Mouse (Mus musculus) limb, embryonic 11.5 days (tissue): ENCODE measurements around the gene Fras1. TPM values are rescaled to one million over a fixed set of nuclear protein-coding genes. Genes with fewer than 3 reads are reported as not detected.

Experiments used
- ATAC-seq: fragments of 200-750 bp; cut with Nextera tagmentation; 2 replicates; pipeline ENCODE4 v1.8.0; 2017; ENCODE audit warnings: low read depth; ENCODE audit not compliant: insufficient number of reproducible peaks, low FRiP score, low TSS enrichment
- DNase-seq: peaks from one replicate; pipeline ENCODE4 v3.0.0-alpha.2; 2015; ENCODE audit warnings: low spot score
- H3K27ac ChIP-seq: fragments of 300-500 bp; sonication (generic); replicated peaks from 2 replicates; pipeline ENCODE4 v1.5.1; 2014; ENCODE audit warnings: low read depth, mild to moderate bottlenecking, low read length
- H3K27me3 ChIP-seq: fragments of 300-500 bp; sonication (generic); 2 replicates; pipeline ENCODE4 v1.6.1; 2014; ENCODE audit warnings: mild to moderate bottlenecking, low read length, mixed read lengths; ENCODE audit not compliant: control insufficient read depth, insufficient read depth
- H3K36me3 ChIP-seq: fragments of 300-500 bp; sonication (generic); 2 replicates; pipeline ENCODE4 v1.6.1; 2014; ENCODE audit warnings: mild to moderate bottlenecking, low read length, moderate library complexity, mixed read lengths; ENCODE audit not compliant: control insufficient read depth, insufficient read depth
- H3K4me1 ChIP-seq: fragments of 300-500 bp; sonication (generic); 2 replicates; pipeline ENCODE4 v1.6.1; 2014; ENCODE audit warnings: low read length, mixed read lengths; ENCODE audit not compliant: control insufficient read depth, insufficient read depth
- H3K4me2 ChIP-seq: fragments of 300-500 bp; sonication (generic); 2 replicates; pipeline ENCODE4 v1.6.1; 2014; ENCODE audit warnings: low read depth, mild to moderate bottlenecking, moderate library complexity; ENCODE audit not compliant: severe bottlenecking
- H3K4me3 ChIP-seq: fragments of 300-500 bp; sonication (generic); 2 replicates; pipeline ENCODE4 v1.5.1; 2014; ENCODE audit warnings: low read depth, low read length
- H3K9ac ChIP-seq: fragments of 300-500 bp; sonication (generic); 2 replicates; pipeline ENCODE4 v1.6.1; 2014; ENCODE audit warnings: mild to moderate bottlenecking, low read length
- H3K9me3 ChIP-seq: fragments of 300-500 bp; sonication (generic); 2 replicates; pipeline ENCODE4 v1.6.1; 2016; ENCODE audit warnings: low read length; ENCODE audit not compliant: control insufficient read depth
- WGBS: fragments of 180-500 bp; shearing (Covaris S2); extraction: QIAGEN DNeasy Blood & Tissue Kit; methylation state at CpG from one replicate; pipeline ENCODE4 v1.1.7; 2014; 5-methylcytosine and 5-hydroxymethylcytosine counted together
- polyA plus RNA-seq: library from polyadenylated mRNA; unstranded; fragments of >200 nt; fragmentation: Nextera tagmentation; extraction: Ambion mirVana; gene quantifications from 2 replicates; pipeline ENCODE4 v1.2.1, GENCODE M21; 2014

The Fras1 gene
- polyA plus RNA-seq, 1 experiment from 2014 or later = 15.8 TPM

GRCm38 (mm10) chr5:96481159-96481558 lies 107.4 kb downstream of the Fras1 start:
- Histone ChIP-seq H3K4me2 (no peak overlapping the region), H3K9ac (no peak overlapping the region), H3K9me3 (no peaks in the 10 kb centered on the region), H3K27me3 (no peaks in the 10 kb centered on the region), H3K4me3 (no peak overlapping the region), H3K4me1 (no peaks in the 10 kb centered on the region), H3K36me3 (no peaks in the 10 kb centered on the region), H3K27ac (no peak overlapping the region)
- DNase-seq = no peak
- WGBS = 92% methylated on average over 2 of the region's 2 CpGs
- no peak for ATAC-seq

DNA sequence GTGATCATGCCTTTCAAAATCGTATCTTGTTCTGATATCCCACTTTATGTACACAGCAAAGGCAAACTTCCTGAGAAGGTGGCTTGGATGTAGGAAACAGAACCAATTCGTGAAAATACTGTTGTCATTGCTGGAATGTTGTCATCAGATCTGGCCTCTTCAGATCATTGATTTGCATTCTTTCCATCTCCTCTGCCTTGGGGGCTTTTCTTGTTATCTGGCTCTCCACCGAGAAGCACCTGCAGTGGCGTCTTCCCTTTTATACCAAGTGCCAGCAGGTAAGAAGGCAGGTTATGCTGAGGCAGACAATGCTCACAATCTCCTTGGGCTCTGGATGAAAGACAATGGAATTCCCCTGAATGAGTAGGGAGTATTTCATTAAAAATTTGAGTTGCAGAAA lies 108.3 kb downstream of the Fras1 start:
- H3K4me3 ChIP-seq = no peak overlapping the region
- no peaks in the 10 kb centered on the region for H3K9me3 ChIP-seq
- H3K36me3 ChIP-seq = no peaks in the 10 kb centered on the region
- no peaks in the 10 kb centered on the region for H3K27me3 ChIP-seq
- ATAC-seq (no peak), DNase-seq (no peak)
- H3K27ac ChIP-seq = no peak overlapping the region
- WGBS = 80% methylated on average over 4 of the region's 4 CpGs
- no peak overlapping the region for H3K4me2 ChIP-seq
- no peak overlapping the region for H3K9ac ChIP-seq
- H3K4me1 ChIP-seq = no peaks in the 10 kb centered on the region

DNA sequence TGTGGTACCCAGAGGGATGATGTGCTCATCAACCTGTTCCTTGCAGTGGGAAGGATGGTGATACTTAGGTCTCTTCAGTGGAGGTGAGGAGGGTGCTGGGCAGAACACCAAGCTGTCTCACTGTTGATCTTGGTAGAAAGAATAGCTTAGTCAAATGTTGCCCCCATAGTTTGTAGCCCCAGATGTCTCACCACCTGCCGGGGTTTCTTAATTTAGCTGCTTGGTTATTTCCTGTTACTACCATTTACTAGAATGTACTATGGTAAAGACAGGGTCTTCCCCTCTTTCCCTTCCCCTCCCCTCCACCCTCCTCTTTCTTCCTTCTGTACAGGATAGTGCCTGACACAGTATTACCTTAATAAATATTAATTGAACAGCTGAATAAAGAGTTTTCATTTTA lies 118.7 kb downstream of the Fras1 start:
- no peak overlapping the region for H3K4me3 ChIP-seq
- H3K4me2 ChIP-seq = no peak overlapping the region
- no peak overlapping the region for H3K27ac ChIP-seq
- ATAC-seq = no peak
- no peaks in the 10 kb centered on the region for H3K27me3 ChIP-seq
- DNase-seq = no peak
- H3K9me3 ChIP-seq = no peaks in the 10 kb centered on the region
- no peaks in the 10 kb centered on the region for H3K4me1 ChIP-seq
- 82% methylated on average over 1 of the region's 1 CpGs for WGBS
- no peaks in the 10 kb centered on the region for H3K36me3 ChIP-seq
- no peak overlapping the region for H3K9ac ChIP-seq

GRCm38 (mm10) chr5:96494502-96495292 lies 120.9 kb downstream of the Fras1 start:
- Histone ChIP-seq H3K9me3 (no peaks in the 10 kb centered on the region), H3K27me3 (no peaks in the 10 kb centered on the region), H3K9ac (no peak overlapping the region), H3K36me3 (no peaks in the 10 kb centered on the region), H3K4me2 (no peak overlapping the region), H3K4me3 (no peak overlapping the region), H3K4me1 (no peaks in the 10 kb centered on the region), H3K27ac (no peak overlapping the region)
- WGBS = 91% methylated on average over 7 of the region's 7 CpGs
- DNase-seq (no peak), ATAC-seq (no peak)

GRCm38 (mm10) chr5:96498083-96498482 lies 124.3 kb downstream of the Fras1 start:
- no peak for ATAC-seq
- no peaks in the 10 kb centered on the region for H3K4me1 ChIP-seq
- no peak overlapping the region for H3K9ac ChIP-seq
- H3K4me2 ChIP-seq = no peak overlapping the region
- no peak overlapping the region for H3K27ac ChIP-seq
- no peaks in the 10 kb centered on the region for H3K27me3 ChIP-seq
- H3K9me3 ChIP-seq = no peaks in the 10 kb centered on the region
- DNase-seq = no peak
- WGBS = 73% methylated on average over 2 of the region's 2 CpGs
- no peak overlapping the region for H3K4me3 ChIP-seq
- no peaks in the 10 kb centered on the region for H3K36me3 ChIP-seq

DNA sequence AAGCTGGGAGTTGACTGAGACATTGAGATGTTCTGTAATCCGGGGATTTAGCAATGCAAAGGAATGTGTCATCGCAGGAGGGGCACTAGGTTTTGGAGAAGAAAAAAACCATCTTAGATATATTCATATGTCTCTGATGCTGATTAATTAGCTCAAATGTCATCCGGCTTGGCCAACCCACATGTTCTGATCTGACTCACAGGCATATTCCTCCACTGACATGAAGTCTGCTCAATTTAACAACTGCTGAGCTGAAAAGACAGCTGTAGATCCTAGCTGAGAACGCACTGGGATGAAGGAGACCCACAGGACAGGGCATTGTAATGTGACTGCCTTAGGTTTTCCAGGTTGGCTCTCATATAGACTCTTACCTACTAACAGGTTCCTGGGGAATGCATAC lies 128.0 kb downstream of the Fras1 start:
- H3K4me1 ChIP-seq = no peaks in the 10 kb centered on the region
- H3K9ac ChIP-seq = no peak overlapping the region
- WGBS = 84% methylated on average over 4 of the region's 4 CpGs
- no peaks in the 10 kb centered on the region for H3K36me3 ChIP-seq
- ATAC-seq = no peak
- no peak overlapping the region for H3K4me2 ChIP-seq
- H3K4me3 ChIP-seq = no peak overlapping the region
- no peak overlapping the region for H3K27ac ChIP-seq
- no peaks in the 10 kb centered on the region for H3K27me3 ChIP-seq
- DNase-seq = no peak
- H3K9me3 ChIP-seq = no peaks in the 10 kb centered on the region

DNA sequence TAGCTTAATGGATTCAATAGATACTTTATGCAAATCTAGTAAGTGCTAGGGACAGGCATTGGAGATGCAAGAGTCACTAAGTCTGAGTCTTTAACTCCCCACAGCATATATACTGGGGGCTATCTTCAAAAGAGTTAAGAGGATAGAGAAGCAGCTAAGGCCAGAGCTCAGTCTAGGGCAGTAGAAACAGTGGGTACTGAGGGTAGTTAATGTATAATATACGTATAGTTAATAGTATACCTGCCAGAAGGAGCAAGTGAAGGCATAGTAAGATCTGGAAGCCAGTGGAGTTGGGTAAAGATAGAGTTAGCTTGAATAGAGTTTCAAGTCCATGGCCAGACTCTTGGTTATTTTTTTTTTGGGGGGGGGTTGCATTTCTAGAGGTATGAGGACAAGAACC lies 128.6 kb downstream of the Fras1 start:
- H3K27me3 ChIP-seq = no peaks in the 10 kb centered on the region
- no peak for ATAC-seq

DNA sequence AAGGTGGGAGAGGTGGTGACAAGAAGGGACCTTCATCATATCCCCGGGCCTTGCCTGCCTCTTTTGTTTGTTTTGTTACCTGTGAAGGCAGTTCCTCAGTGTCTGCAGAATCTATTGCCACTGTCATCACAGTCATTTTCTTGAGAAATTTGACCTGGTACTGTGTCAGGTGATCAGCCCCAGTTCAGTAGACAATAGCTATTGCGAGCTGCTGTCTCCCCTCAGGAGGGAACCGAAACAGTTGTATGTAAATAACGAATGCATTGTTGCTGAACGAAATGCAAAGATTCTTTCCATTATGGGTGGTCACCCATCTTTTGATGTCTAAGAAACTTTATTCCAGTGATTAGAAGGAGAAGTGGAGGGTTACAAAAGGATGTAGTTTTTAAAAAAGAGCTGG lies 137.2 kb downstream of the Fras1 start:
- no peak for ATAC-seq

More for the DNA sequence above, 128.6 kb downstream of the Fras1 start:
- H3K4me2 ChIP-seq = no peak overlapping the region
- H3K27ac ChIP-seq = no peak overlapping the region
- 83% methylated on average over 1 of the region's 1 CpGs for WGBS
- no peaks in the 10 kb centered on the region for H3K9me3 ChIP-seq
- H3K36me3 ChIP-seq = no peaks in the 10 kb centered on the region
- no peak overlapping the region for H3K9ac ChIP-seq
- DNase-seq = no peak
- H3K4me3 ChIP-seq = no peak overlapping the region
- H3K4me1 ChIP-seq = no peaks in the 10 kb centered on the region

DNA sequence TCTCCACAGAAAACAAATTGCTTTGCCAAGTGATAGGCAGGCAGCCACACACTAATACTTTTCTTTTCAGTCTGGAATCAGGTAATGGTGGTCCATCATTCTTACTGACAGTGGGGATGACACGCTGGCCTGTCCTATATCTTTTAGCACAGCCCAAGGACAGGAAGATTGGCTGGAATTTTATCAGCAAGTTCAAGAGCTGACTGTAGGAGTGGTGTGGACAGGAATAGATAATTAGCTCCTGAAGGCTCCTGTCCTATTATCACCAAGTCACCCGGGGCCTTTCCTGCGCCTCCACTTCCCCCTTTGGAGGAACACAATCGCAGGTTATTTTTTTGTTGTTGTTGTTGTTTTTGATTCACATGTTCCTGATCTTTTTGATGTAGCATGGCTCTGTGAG lies 139.6 kb downstream of the Fras1 start:
- no peaks in the 10 kb centered on the region for H3K27me3 ChIP-seq

More for the DNA sequence above, 137.2 kb downstream of the Fras1 start:
- Histone ChIP-seq H3K27me3 (no peaks in the 10 kb centered on the region), H3K4me1 (no peaks in the 10 kb centered on the region), H3K9ac (no peak overlapping the region), H3K4me3 (no peak overlapping the region), H3K27ac (no peak overlapping the region), H3K9me3 (no peaks in the 10 kb centered on the region), H3K4me2 (no peak overlapping the region), H3K36me3 (no peaks in the 10 kb centered on the region)
- DNase-seq = no peak
- 88% methylated on average over 5 of the region's 5 CpGs for WGBS

More for the DNA sequence above, 139.6 kb downstream of the Fras1 start:
- DNase-seq (no peak), ATAC-seq (no peak)
- Histone ChIP-seq H3K4me2 (no peak overlapping the region), H3K27ac (no peak overlapping the region), H3K9ac (no peak overlapping the region), H3K36me3 (no peaks in the 10 kb centered on the region), H3K4me1 (no peaks in the 10 kb centered on the region), H3K4me3 (no peak overlapping the region), H3K9me3 (no peaks in the 10 kb centered on the region)
- WGBS = 80% methylated on average over 4 of the region's 4 CpGs
